Mouse (Mus musculus) adrenal gland, postnatal 10 days (tissue): ENCODE data around the gene C2cd4c. TPM values are rescaled to one million over a fixed set of nuclear protein-coding genes. Genes with fewer than 3 reads are reported as not detected.

ENCODE experiments used
- DNase-seq: peaks from one replicate; pipeline ENCODE4 v3.0.0; 2021; ENCODE audit warnings: mixed read lengths
- total RNA-seq, 2 experiments: library from RNA; stranded (reverse); gene quantifications; 2 replicates each; pipeline ENCODE4 v1.2.3; 2021

Gene C2cd4c
- total RNA-seq, 2 experiments from 2014 or later = 0.21 TPM

DNA sequence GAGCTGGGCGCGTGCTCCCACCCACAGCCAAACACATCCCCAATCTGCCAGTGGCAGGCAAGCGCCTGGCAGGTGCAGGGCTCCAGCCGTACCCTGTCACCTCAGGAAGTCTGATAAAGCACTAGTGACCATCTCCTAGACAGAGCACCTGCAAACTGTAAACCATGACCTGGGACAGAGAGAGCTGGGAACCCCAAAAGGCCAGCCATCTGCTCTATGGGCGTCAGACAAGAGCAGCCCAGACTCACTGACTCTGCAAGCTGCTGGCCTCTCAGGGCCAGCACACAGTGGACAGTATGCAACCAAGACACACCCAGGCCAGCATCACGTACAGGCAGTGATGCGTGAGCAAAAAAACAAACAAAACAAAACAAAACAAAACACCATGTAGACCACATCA lies 34.9 kb downstream of the C2cd4c start:
- DNase-seq = no peak

DNA sequence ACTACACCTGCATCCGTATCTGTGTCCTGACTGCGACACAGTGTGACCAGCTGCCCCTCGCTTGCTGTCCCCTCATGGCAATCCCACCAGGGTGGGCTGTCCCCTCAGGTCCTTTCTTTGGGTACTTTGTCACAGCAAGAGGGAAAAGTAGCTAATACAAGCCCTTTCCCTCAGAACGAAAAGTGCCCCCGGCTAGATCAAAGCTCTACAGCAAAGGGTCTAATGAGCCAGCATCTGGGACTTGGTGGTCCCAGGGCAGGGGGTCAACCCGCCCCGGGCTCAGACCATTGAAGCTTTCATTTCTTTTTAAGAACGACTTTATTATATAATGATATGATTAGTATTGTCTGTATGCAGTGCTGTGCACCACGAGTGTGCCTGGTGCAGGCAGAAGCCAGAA lies 35.5 kb downstream of the C2cd4c start:
- DNase-seq = no peak

GRCm38 (mm10) chr10:79577376-79577775 lies 36.4 kb downstream of the C2cd4c start:
- no peak for DNase-seq

GRCm38 (mm10) chr10:79575754-79576153 lies 38.1 kb downstream of the C2cd4c start:
- no peak for DNase-seq

- DNase-seq = no peak
These were observed 39.0 kb downstream of the C2cd4c start for GRCm38 (mm10) chr10:79574796-79575195.

DNA sequence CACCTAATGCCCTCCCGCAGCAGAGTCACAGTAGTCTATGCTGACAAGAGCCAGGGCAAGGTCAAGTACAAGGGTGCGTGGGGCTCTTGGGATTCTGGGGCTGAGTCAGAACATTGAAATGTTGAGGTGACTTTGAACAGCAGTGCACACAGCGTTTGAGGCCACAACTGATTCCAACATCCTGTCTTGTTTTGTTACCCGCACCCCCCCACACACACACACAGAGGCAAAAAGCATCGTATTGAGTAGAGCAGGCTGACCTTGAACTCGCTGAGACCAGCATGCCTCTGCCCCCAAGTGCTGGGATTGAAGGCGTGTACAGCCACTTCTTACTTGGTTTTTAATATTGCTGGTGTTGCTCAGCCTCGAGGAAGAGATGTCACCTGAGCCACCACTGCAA lies 39.5 kb downstream of the C2cd4c start:
- DNase-seq = no peak

GRCm38 (mm10) chr10:79573611-79574010 lies 40.2 kb downstream of the C2cd4c start:
- no peak for DNase-seq

GRCm38 (mm10) chr10:79571314-79571713 lies 42.5 kb downstream of the C2cd4c start:
- no peak for DNase-seq

GRCm38 (mm10) chr10:79569921-79570320 lies 43.9 kb downstream of the C2cd4c start:
- DNase-seq = no peak

- no peak for DNase-seq
These were observed 54.1 kb downstream of the C2cd4c start for GRCm38 (mm10) chr10:79559716-79560115.

DNA sequence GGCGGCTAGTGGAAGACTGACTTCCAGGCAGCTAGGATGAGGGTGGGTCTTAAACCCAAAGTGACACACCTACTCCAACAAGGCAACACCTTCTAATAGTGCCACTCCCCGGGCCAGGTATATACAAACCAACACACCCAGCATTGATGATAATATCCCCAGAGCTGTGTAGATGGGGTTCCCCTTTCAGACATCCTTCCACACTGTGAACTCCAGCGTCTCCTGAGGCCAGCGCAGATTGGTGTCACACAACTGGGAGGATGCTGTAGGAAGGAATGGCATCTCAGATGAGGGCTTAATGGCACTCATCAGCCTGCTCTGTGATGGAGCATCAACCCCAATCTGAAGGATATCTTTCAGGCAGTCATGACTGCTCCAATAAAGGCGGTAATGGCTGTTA lies 56.3 kb downstream of the C2cd4c start:
- DNase-seq = no peak

- DNase-seq = no peak
These were observed 56.9 kb downstream of the C2cd4c start for GRCm38 (mm10) chr10:79556951-79557350.

Other genes with a start within 250 kb of the C2cd4c start
- gene Vmn2r83, start 145.3 kb downstream of the C2cd4c start, total RNA-seq = not detected
- gene Plpp2, start 80.2 kb downstream of the C2cd4c start, total RNA-seq = 10 to 100 TPM; 16.4 to 19.4 TPM
- gene Mier2, start 58.8 kb downstream of the C2cd4c start, total RNA-seq = 10 to 100 TPM; 27.3 to 31.8 TPM
- not detected for gene Theg, start 26.7 kb downstream of the C2cd4c start, total RNA-seq
- 1 to 10 TPM; 5.6 to 8.4 TPM for gene Shc2, start 23.9 kb upstream of the C2cd4c start, total RNA-seq
- gene Odf3l2, start 31.7 kb upstream of the C2cd4c start, total RNA-seq = not detected
- 1 to 10 TPM; 3.1 to 4.0 TPM for gene Madcam1, start 50.5 kb upstream of the C2cd4c start, total RNA-seq
- 10 to 100 TPM; 26.2 to 27.0 TPM for gene Tpgs1, start 55.3 kb upstream of the C2cd4c start, total RNA-seq
- gene Cdc34, start 68.2 kb upstream of the C2cd4c start, total RNA-seq = 10 to 100 TPM; 90.2 to 96.7 TPM
- gene Gzmm, start 75.0 kb upstream of the C2cd4c start, total RNA-seq = 1 to 10 TPM; 1.0 to 1.5 TPM
- gene Bsg, start 90.5 kb upstream of the C2cd4c start, total RNA-seq = 100 to 1,000 TPM; 662 to 732 TPM
- 1 to 10 TPM; 7.2 to 8.7 TPM for gene Hcn2, start 102.6 kb upstream of the C2cd4c start, total RNA-seq
- gene Polrmt, start 132.6 kb upstream of the C2cd4c start, total RNA-seq = 10 to 100 TPM; 60.1 to 69.8 TPM
- gene Fgf22, start 141.1 kb upstream of the C2cd4c start, total RNA-seq = not detected
- gene Rnf126, start 152.9 kb upstream of the C2cd4c start, total RNA-seq = 10 to 100 TPM; 50.8 to 55.1 TPM
- gene Fstl3, start 163.2 kb upstream of the C2cd4c start, total RNA-seq = 1 to 10 TPM; 5.5 to 5.7 TPM
- gene Prss57, start 176.9 kb upstream of the C2cd4c start, total RNA-seq = under 1 TPM; 0.09 to 0.21 TPM
- gene Palm, start 179.5 kb upstream of the C2cd4c start, total RNA-seq = 10 to 100 TPM; 69.6 to 80.2 TPM
- gene Misp, start 207.0 kb upstream of the C2cd4c start, total RNA-seq = under 1 TPM in 1 of 2 experiments, not detected in 1; 0.27 TPM
- gene Ptbp1, start 240.4 kb upstream of the C2cd4c start, total RNA-seq = 100 to 1,000 TPM; 267 to 270 TPM